Mouse (Mus musculus): ENCODE measurements around the gene Hbb-bh1. TPM values are rescaled to one million over a fixed set of nuclear protein-coding genes. Genes with fewer than 3 reads are reported as not detected.

The Hbb-bh1 gene
- 2.0 and 2.2 TPM in 2 replicates for polyA plus RNA-seq (2015; fragmentation: Nextera tagmentation; extraction: Ambion mirVana)

- ATAC-seq = no peak
- Histone ChIP-seq H3K9me3 (no peaks in the 10 kb centered on the region), H3K4me1 (replicated peaks) (no peaks in the 10 kb centered on the region), H3K27ac (no peak within 1 kb of the TSS), H3K27me3 (replicated peaks) (no peaks in the 10 kb centered on the region), H3K36me3 (no peaks in the 10 kb centered on the region), H3K9ac (no peak within 1 kb of the TSS), H3K4me2 (replicated peaks) (no peak within 1 kb of the TSS), H3K4me3 (replicated peaks) (no peak within 1 kb of the TSS)
- 83% methylated on average over 2 of the region's 2 CpGs for WGBS
Observed at GRCm38 (mm10) chr7:103843034-103843433, at the start of gene Hbb-bh1. Gene Hbb-bh1 (minus strand): TSS chr7:103843164.

DNA sequence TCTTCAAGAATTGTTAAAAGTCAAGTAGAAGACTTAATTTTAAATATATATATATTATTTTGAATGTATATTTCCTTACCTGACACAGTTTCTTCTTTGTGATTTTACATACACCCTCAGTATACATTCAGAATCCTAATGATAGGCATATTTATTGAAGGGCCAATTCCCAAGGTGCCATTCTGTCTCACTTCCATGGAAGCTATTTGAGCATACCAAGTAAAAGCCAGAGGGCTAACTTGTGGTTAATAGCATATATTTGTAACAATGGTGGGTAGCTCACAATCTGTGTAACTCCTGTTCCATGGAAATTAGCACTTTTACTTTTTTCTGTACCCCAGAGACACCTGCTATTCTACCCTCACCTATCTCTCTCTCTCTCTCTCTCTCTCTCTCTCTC, 43.2 kb upstream of the Hbb-bh1 start, which contains the start of gene Olfr66:
Olfr66 (minus strand) TSS at position 101 of the 400 bp plus-strand sequence.
- H3K36me3 ChIP-seq = no peaks in the 10 kb centered on the region
- H3K27ac ChIP-seq = no peak within 1 kb of the TSS
- H3K9me3 ChIP-seq = no peaks in the 10 kb centered on the region
- H3K4me3 ChIP-seq (replicated peaks) = no peak within 1 kb of the TSS
- H3K27me3 ChIP-seq (replicated peaks) = no peaks in the 10 kb centered on the region
- ATAC-seq = no peak
- no peaks in the 10 kb centered on the region for H3K4me1 ChIP-seq (replicated peaks)
- H3K9ac ChIP-seq = no peak within 1 kb of the TSS
- H3K4me2 ChIP-seq (replicated peaks) = no peak within 1 kb of the TSS

DNA sequence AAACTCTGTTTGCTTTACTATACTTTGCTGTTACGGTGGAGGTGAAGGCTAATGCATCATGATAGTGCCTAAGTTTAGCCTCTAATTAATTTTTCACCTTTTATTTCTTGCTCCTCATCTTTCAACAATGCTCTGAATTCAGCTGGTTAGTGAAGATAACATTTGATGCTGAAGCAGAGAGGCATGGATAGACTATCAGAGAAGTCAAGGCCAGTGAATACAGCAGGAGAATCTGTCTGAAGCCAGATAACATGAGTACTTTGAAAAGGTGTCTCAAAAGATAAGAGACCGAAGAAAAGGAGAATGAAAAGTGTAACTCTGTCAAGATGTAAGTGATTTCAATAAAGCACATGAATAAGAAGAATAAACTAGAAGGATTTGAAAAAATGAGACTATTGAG, 34.1 kb upstream of the Hbb-bh1 start:
- H3K9me3 ChIP-seq = no peaks in the 10 kb centered on the region
- no peak for ATAC-seq
- 83% methylated on average over 2 of the region's 2 CpGs for WGBS

GRCm38 (mm10) chr7:103874451-103874850, 31.5 kb upstream of the Hbb-bh1 start:
- Histone ChIP-seq H3K27me3 (replicated peaks) (no peaks in the 10 kb centered on the region), H3K9ac (no peak overlapping the region), H3K27ac (no peak overlapping the region), H3K4me3 (replicated peaks) (no peak overlapping the region), H3K9me3 (no peaks in the 10 kb centered on the region), H3K4me2 (replicated peaks) (no peak overlapping the region), H3K36me3 (no peaks in the 10 kb centered on the region), H3K4me1 (replicated peaks) (no peaks in the 10 kb centered on the region)
- 35% methylated on average over 5 of the region's 5 CpGs for WGBS
- no peak for ATAC-seq

More for the DNA sequence above, 34.1 kb upstream of the Hbb-bh1 start:
- no peaks in the 10 kb centered on the region for H3K36me3 ChIP-seq
- H3K4me3 ChIP-seq (replicated peaks) = no peak overlapping the region
- H3K27me3 ChIP-seq (replicated peaks) = no peaks in the 10 kb centered on the region
- no peak overlapping the region for H3K9ac ChIP-seq
- H3K4me1 ChIP-seq (replicated peaks) = no peaks in the 10 kb centered on the region
- no peak overlapping the region for H3K27ac ChIP-seq
- H3K4me2 ChIP-seq (replicated peaks) = no peak overlapping the region

DNA sequence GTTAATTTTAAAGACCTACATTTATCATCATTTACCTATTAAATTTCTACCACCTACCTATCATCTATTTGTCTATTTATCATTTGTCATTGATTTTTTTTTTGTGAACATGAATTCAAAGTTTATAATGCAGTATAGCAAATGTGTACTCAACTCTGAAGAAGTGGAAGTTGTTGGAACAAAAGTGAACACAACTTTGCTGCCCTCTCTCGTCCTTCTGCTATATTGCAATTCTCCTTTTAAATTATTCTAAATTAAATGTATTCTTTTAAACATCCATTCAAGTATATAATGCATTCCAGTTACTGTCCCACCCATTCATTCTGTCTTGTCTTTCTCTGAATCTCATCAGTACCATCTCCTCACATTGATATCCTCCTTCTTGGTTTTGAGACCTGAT, 30.1 kb upstream of the Hbb-bh1 start:
- no peak overlapping the region for H3K4me3 ChIP-seq (replicated peaks)
- H3K4me1 ChIP-seq (replicated peaks) = no peaks in the 10 kb centered on the region
- WGBS = 7% methylated on average over 1 of the region's 1 CpGs

DNA sequence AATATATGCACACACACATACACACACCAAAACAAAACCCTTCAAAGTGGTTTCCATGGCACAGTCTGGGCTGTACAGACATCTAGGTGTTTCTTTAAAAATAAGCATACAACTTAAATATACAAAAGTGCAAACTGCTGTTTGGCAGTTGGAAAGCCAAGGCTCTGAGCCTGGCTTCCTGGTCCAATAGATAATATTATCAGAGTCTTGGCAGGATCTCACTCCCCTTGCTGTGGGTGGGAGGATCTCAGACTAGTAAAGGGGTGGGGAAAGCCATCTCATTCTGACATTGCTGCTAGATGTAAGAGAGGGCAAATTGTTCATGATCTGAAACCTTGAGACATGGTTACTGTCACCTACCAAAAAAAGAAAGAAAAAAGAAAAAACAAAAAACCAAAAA, 27.7 kb upstream of the Hbb-bh1 start:
- Histone ChIP-seq H3K27ac (no peak overlapping the region), H3K27me3 (replicated peaks) (no peaks in the 10 kb centered on the region), H3K4me1 (replicated peaks) (no peaks in the 10 kb centered on the region), H3K9ac (no peak overlapping the region), H3K4me3 (replicated peaks) (no peak overlapping the region), H3K36me3 (no peaks in the 10 kb centered on the region), H3K4me2 (replicated peaks) (no peak overlapping the region), H3K9me3 (no peaks in the 10 kb centered on the region)
- peak; percentile 66; the same call in 1 of the 2 replicates for ATAC-seq

More for the DNA sequence above, 30.1 kb upstream of the Hbb-bh1 start:
- no peak overlapping the region for H3K9ac ChIP-seq
- no peaks in the 10 kb centered on the region for H3K9me3 ChIP-seq
- H3K27me3 ChIP-seq (replicated peaks) = no peaks in the 10 kb centered on the region
- H3K4me2 ChIP-seq (replicated peaks) = no peak overlapping the region
- no peak overlapping the region for H3K27ac ChIP-seq
- H3K36me3 ChIP-seq = no peaks in the 10 kb centered on the region
- no peak for ATAC-seq

DNA sequence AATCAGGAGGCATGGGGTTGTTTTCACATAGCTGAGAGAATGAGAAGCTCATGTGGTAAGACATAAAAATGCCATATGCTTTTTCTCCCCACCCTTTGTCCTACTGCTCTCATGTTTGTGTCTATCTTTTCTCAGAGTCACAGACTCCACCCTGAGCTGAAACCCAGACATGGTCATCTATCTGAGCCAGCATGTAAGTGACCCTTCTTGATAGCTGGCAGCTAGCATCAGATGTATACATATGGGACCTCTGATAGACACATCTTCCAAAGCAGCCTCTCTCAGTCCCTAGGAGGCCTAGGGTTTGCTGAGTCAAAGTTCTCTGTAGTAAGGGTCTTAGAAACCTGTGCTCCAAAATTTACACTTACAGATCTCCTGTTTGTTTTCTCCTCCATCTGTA, 22.8 kb upstream of the Hbb-bh1 start:
- no peak overlapping the region for H3K4me3 ChIP-seq (replicated peaks)
- no peak overlapping the region for H3K9ac ChIP-seq
- no peaks in the 10 kb centered on the region for H3K9me3 ChIP-seq
- H3K4me2 ChIP-seq (replicated peaks) = no peak overlapping the region
- no peak overlapping the region for H3K27ac ChIP-seq
- H3K4me1 ChIP-seq (replicated peaks) = no peaks in the 10 kb centered on the region
- H3K27me3 ChIP-seq (replicated peaks) = no peaks in the 10 kb centered on the region
- peak; percentile 90 for ATAC-seq
- no peaks in the 10 kb centered on the region for H3K36me3 ChIP-seq

DNA sequence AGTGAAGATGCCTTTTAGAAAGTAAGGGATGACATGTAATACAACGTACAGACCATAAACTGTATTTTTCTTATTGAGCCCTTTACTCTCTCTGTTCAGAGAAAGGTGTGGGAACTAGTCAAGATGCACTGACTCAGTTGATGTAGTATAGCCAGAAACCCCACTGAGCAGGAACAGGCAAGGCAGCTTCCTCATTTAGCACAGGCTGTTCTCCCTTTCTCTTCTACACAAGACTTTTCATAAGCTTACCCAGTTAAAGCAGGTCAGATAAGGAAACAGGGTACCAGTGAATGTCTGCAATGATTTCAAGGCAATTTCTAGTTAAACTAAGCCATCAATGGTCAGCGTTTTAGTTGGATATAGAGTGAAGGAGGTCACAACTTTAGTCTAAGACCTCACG, 18.6 kb upstream of the Hbb-bh1 start:
- Histone ChIP-seq H3K27ac (no peak overlapping the region), H3K9me3 (no peaks in the 10 kb centered on the region), H3K9ac (no peak overlapping the region), H3K4me1 (replicated peaks) (no peaks in the 10 kb centered on the region), H3K4me2 (replicated peaks) (no peak overlapping the region), H3K36me3 (no peaks in the 10 kb centered on the region), H3K4me3 (replicated peaks) (no peak overlapping the region), H3K27me3 (replicated peaks) (no peaks in the 10 kb centered on the region)
- WGBS = 78% methylated on average over 3 of the region's 3 CpGs
- no peak for ATAC-seq

DNA sequence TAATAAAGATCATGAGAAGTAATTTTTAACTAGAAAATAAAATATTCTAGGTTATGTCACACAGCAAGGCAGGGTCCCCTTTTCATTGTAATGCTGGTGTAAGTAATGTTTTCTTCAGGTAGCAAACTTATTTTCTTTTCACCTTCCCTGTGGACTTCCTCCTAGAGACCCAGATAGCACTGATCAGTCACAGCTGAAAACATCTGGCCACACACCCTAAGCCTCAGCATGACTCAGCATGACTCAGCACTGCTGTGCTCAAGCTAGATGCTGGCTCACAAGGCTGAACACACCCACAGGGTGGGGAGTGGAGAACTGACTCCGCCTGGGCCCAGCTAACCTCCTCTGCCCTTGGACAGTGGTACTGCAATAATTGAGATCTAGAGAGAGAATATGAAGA, 17.9 kb upstream of the Hbb-bh1 start:
- WGBS = 43% methylated on average over 1 of the region's 1 CpGs
- Histone ChIP-seq H3K4me2 (replicated peaks) (no peak overlapping the region), H3K4me3 (replicated peaks) (no peak overlapping the region), H3K27ac (no peak overlapping the region), H3K9ac (no peak overlapping the region), H3K27me3 (replicated peaks) (no peaks in the 10 kb centered on the region), H3K9me3 (no peaks in the 10 kb centered on the region), H3K4me1 (replicated peaks) (no peaks in the 10 kb centered on the region), H3K36me3 (no peaks in the 10 kb centered on the region)
- peak; percentile 91 for ATAC-seq

DNA sequence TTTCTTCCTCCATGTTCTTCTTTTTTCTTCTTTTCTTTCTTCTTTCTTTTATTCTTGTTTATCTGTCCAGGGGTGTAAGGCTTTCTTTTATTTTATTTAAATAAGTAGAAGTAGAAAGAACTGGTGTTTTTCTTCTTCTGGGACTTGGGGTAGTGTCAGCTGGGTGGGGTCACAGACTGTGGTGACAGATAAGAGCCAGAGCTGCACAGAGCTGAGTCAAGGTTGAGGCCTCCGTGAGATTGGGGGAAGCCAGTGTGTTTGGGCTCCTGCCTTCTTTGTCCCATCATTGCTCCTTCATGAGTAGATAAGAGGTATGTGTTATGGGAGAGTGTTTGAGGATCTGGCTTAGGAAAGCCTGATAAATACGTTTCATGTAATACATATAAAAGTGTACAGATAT, 16.1 kb upstream of the Hbb-bh1 start:
- WGBS = 62% methylated on average over 2 of the region's 2 CpGs
- Histone ChIP-seq H3K4me3 (replicated peaks) (no peak overlapping the region), H3K4me1 (replicated peaks) (no peaks in the 10 kb centered on the region), H3K4me2 (replicated peaks) (no peak overlapping the region), H3K27me3 (replicated peaks) (no peaks in the 10 kb centered on the region), H3K36me3 (no peaks in the 10 kb centered on the region), H3K9ac (no peak overlapping the region), H3K9me3 (no peaks in the 10 kb centered on the region), H3K27ac (no peak overlapping the region)
- peak; percentile 86; the same call in 1 of the 2 replicates for ATAC-seq

GRCm38 (mm10) chr7:103854669-103855068, 11.7 kb upstream of the Hbb-bh1 start:
- no peaks in the 10 kb centered on the region for H3K36me3 ChIP-seq
- no peaks in the 10 kb centered on the region for H3K4me1 ChIP-seq (replicated peaks)
- H3K9ac ChIP-seq = no peak overlapping the region
- 64% methylated on average over 1 of the region's 1 CpGs for WGBS
- no peaks in the 10 kb centered on the region for H3K9me3 ChIP-seq
- H3K4me3 ChIP-seq (replicated peaks) = no peak overlapping the region
- H3K27me3 ChIP-seq (replicated peaks) = no peaks in the 10 kb centered on the region
- no peak overlapping the region for H3K4me2 ChIP-seq (replicated peaks)
- no peak overlapping the region for H3K27ac ChIP-seq
- ATAC-seq = no peak

- Histone ChIP-seq H3K4me3 (replicated peaks) (no peak within 1 kb of the TSS), H3K4me1 (replicated peaks) (no peaks in the 10 kb centered on the region), H3K9ac (no peak within 1 kb of the TSS), H3K4me2 (replicated peaks) (no peak within 1 kb of the TSS), H3K27me3 (replicated peaks) (no peaks in the 10 kb centered on the region), H3K27ac (no peak within 1 kb of the TSS), H3K9me3 (no peaks in the 10 kb centered on the region), H3K36me3 (no peaks in the 10 kb centered on the region)
- no peak for ATAC-seq
- 69% methylated on average over 2 of the region's 2 CpGs for WGBS
Observed at GRCm38 (mm10) chr7:103853090-103853489, 10.1 kb upstream of the Hbb-bh1 start, which contains the start of gene Hbb-y. Gene Hbb-y (minus strand): TSS chr7:103853216.

DNA sequence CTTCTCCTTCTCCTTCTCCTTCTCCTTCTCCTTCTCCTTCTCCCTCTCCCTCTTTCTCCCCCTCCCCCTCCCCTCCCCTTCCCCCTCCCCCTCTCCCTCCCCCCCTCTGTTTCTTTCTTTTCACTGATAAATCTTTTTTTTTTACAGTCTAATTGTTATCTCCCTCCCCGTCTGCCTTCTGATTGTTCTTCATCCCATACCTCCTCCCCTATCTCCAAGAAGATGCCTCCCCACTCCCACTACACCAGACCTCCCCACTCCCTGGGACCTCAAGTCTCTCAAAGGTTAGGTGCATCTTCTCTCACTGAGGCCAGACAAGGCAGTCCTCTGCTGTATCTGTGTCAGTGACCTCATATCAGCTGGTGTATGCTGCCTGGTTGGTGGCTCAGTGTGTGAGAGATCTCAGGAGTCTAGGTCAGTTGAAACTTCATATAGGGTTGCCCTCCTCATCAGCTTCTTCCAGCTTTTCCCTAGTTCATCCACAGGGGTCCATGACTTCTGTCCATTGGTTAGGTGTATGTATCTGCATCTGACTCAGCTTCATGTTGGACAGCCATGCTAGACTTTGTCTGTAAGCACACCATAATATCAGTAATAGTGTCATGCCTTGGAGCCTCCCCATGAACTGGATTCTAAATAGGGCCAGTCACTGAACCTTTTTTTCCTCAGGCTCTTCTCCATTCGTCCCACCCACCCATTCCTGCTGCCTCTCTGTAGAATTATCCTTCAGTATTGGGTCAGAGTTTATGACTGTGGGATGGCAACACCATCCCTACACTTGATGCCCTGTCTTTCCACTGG, 1.8 kb upstream of the Hbb-bh1 start:
- Histone ChIP-seq H3K4me1 (replicated peaks) (no peaks in the 10 kb centered on the region), H3K27me3 (replicated peaks) (no peaks in the 10 kb centered on the region), H3K36me3 (no peaks in the 10 kb centered on the region), H3K4me3 (replicated peaks) (no peak overlapping the region), H3K4me2 (replicated peaks) (no peak overlapping the region), H3K9me3 (no peaks in the 10 kb centered on the region), H3K27ac (no peak overlapping the region), H3K9ac (no peak overlapping the region)
- no peak for ATAC-seq
- WGBS = 39% methylated on average over 1 of the region's 2 CpGs
